Mouse (Mus musculus): ENCODE results near the gene Prkce.

DNA sequence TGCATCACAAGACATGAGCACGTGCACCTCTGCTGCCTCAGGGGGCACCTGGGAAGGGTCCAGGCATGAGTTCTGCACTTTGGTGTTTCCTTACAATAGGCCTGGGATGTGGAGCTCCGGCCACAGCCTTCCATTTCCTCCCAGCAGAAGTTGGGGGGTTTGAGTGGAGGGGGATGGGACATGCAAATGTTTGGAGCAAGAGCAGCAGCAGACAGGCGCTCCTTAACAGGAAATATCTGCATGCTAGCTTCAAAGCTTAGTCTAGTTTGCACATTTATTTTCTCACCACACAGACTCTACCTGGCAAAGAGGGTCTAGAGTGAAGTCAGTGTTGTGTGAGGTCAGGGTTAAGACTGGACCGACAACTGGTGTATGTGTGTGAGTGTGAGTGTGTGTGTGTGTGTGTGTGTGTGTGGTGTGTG lies 169.1 kb downstream of the Prkce start:
- TF ChIP-seq CTCF (IDR thresholded peaks at IDR 0.05; ENCODE audit: control insufficient read depth, insufficient read depth, low read length) (no peak), POLR2A (IDR thresholded peaks at IDR 0.05; ENCODE audit: borderline replicate concordance, control insufficient read depth, low read depth, low read length) (no peak)

Measured in bone marrow, adult 2 months (tissue).